Mouse (Mus musculus) lung, adult 2 months (tissue): ENCODE measurements around the gene Nudt8. TPM values are rescaled to one million over a fixed set of nuclear protein-coding genes. Genes with fewer than 3 reads are reported as not detected.
"Not testable (repeated sequence)": the region's sequence is repeated elsewhere in the genome, so short reads cannot be mapped to it uniquely, and the experiment has no call there.

ENCODE experiments used
- DNase-seq: peaks from one replicate; pipeline ENCODE4 v3.0.0; 2022
- H3K4me1 ChIP-seq: fragments of 200-500 bp; 2 replicates; pipeline ENCODE4 v1.6.1; 2011; ENCODE audit warnings: low read length; ENCODE audit not compliant: control insufficient read depth, insufficient read depth
- H3K4me3 ChIP-seq: fragments of 200-500 bp; replicated peaks from 2 replicates; pipeline ENCODE3; 2011; ENCODE audit warnings: low read depth, mild to moderate bottlenecking, control low read depth, low read length; ENCODE audit errors: extremely low read depth
- CTCF ChIP-seq: fragments of 200-500 bp; IDR thresholded peaks from 2 replicates; pipeline ENCODE4 v1.5.1; 2011; ENCODE audit warnings: mild to moderate bottlenecking, low read length, control low read depth; ENCODE audit not compliant: insufficient read depth
- POLR2A ChIP-seq: fragments of 200-500 bp; IDR thresholded peaks from 2 replicates; pipeline ENCODE4 v1.6.1; 2011; ENCODE audit warnings: low read depth, mild to moderate bottlenecking, control low read depth, low read length, borderline replicate concordance; ENCODE audit errors: extremely low read depth
- WGBS: fragments of 180-500 bp; shearing (Covaris S2); methylation state at CpG from one replicate; pipeline ENCODE4 v1.1.7; 2018; 5-methylcytosine and 5-hydroxymethylcytosine counted together
- polyA plus RNA-seq: library from polyadenylated mRNA; depleted of rRNA; stranded (reverse); fragments of >200 nt; gene quantifications from 2 replicates; pipeline ENCODE4 v1.2.3, GENCODE M21; 2012

Nudt8 gene
- polyA plus RNA-seq, 1 experiment = 13.3 TPM

DNA sequence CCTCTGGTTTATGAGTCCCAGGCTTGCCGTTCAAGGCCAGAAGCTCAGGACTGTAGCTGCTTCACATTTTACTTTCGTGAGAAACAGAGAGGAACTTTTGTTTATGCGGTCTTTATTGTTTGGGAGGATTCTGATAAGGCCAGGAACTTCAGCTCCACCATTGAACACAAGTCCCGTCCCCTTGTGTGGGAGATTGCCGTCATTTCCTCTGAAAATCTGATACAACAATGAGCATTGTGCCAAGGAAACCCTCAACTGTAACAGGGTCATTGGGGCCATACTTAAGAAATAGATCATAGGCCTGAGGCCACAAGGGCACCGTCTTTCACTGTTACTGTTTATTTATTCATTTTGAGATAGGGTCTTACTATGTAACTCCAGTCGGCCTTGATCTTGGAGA is 22.8 kb downstream of the Nudt8 start:
- DNase-seq = no peak
- TF ChIP-seq POLR2A (no peak), CTCF (no peak)
- 37% methylated on average over 7 of the region's 7 CpGs for WGBS

DNA sequence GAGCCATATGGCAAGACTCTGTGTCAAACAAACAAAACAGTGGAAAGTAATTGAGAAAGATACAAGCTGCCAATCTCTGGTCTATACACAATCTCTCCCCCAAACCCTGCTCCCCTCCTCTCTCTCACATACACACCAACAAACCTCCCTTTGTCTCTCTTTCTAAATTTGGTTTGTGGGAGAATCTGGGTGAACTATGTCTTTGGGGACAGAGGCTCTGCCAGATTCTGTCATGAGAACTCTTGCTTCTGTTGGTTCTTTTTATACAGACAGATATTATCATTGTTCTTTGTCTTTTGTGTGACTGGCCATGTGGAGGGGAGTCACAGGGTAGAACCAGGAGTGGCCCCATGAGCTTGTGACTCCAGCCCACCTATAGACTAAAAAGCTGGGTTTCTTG is 27.2 kb downstream of the Nudt8 start:
- TF ChIP-seq POLR2A = no peak
- no peak for TF ChIP-seq CTCF
- H3K4me1 ChIP-seq = no peaks in the 10 kb centered on the region
- H3K4me3 ChIP-seq = no peak overlapping the region
- DNase-seq = no peak

More for the DNA sequence above, 22.8 kb downstream of the Nudt8 start:
- H3K4me3 ChIP-seq = no peak overlapping the region
- no peaks in the 10 kb centered on the region for H3K4me1 ChIP-seq

DNA sequence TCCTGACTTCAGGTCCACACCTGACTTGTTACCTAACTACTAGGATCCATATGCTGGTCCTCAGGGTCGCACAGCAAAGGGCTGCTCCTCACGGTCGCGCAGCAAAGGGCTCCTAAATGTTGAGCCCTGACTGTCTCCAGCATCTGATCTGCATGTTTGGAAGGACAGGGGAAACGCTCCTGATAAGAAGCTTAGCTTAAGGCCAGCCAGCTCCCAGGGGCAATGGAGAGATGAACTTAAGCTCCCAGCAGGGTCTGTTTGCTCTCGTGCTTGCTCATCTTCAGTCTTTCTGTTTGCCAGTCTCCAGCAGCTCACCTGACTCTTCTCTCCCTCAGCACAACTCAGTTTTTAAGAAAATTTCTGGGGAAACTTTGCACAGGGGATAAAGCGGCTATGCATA is 32.3 kb downstream of the Nudt8 start:
- 60% methylated on average over 7 of the region's 7 CpGs for WGBS
- TF ChIP-seq POLR2A = no peak
- no peak for TF ChIP-seq CTCF
- no peak for DNase-seq
- Histone ChIP-seq H3K4me1 (peaks cover 6% of the 10 kb centered on the region; the same call in 1 of the 2 replicates), H3K4me3 (no peak overlapping the region)

DNA sequence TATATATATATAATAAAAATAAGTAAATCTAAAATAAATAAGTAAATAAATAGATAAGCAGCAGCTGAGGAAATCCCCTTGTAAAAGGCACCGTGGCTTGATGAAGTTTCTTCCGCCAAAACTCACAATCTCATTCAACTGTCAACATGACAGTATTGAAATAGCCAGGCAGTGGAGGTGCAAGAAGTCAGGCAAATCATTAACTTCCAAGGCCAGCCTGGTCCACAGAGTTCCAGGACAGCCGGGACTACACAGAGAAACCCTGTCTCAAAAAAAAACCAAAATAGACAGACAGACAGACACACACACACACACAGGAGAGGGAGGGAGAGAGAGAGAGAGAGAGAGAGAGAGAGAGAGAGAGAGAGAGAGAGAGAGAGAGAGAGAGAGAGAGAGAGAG is 32.9 kb downstream of the Nudt8 start:
- no peak for TF ChIP-seq POLR2A
- no peak for TF ChIP-seq CTCF
- 51% methylated on average over 3 of the region's 3 CpGs for WGBS
- Histone ChIP-seq H3K4me3 (no peak overlapping the region), H3K4me1 (peaks cover 8% of the 10 kb centered on the region; the same call in 1 of the 2 replicates)
- no peak for DNase-seq

DNA sequence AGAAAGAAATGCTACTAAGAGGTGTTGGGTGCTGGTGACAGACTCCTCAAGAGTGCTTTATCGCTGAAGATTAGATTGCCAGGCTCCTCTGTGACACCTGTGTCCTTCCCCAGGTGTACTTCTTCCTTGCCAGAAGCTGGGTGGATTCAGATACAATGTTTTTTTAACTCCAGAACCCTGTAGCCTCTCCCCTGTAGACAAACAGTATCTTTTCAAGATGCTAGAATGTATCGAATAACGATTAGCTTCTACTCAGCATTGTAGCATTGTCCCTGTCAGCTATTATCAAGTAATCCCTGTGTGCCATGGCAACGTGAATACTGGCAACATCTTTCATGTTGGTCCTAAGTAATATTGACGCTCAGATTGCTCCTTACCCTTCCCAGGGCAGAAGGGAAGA is 33.4 kb downstream of the Nudt8 start:
- Histone ChIP-seq H3K4me3 (no peak overlapping the region), H3K4me1 (peaks cover 9% of the 10 kb centered on the region; the same call in 1 of the 2 replicates)
- no peak for TF ChIP-seq CTCF
- WGBS = 41% methylated on average over 5 of the region's 5 CpGs
- no peak for DNase-seq

DNA sequence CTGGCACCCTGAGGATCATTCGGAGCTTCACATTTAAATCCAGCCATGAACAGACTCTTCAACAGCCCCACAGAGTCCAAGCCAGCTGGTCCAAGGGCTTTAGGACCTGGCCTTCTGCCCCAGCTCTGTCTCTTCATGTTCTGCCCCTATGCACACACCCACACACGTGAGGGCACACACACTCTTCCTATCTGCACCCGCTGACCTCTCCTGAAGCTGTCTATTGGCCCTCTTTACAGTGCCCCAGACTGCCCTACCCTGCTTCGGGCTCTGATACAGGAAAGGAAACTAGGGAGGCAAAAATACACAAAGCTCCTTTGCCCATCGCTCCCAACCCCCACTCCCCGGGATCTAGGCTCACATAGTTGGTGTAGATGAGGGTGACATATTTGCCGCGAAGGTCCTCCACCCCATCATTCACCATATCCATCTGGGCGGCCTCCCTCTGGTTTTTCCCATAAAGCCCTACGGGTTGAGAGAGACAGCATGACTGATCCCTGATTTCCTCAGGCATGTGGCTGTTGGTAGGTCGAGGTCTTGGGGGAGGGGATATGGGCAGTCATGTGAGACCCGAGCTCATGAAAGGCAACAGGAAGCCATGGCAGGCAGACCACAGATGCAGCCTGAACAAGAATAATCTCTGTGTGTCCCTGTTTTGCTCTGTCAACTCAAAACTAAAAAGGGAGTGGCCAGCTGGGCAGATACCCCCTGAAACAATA is 36.1 kb downstream of the Nudt8 start:
- no peak for DNase-seq
- H3K4me1 ChIP-seq = peaks cover 9% of the 10 kb centered on the region; the same call in 1 of the 2 replicates
- WGBS = 60% methylated on average over 12 of the region's 12 CpGs
- no peak overlapping the region for H3K4me3 ChIP-seq
- TF ChIP-seq POLR2A (no peak), CTCF (no peak)

DNA sequence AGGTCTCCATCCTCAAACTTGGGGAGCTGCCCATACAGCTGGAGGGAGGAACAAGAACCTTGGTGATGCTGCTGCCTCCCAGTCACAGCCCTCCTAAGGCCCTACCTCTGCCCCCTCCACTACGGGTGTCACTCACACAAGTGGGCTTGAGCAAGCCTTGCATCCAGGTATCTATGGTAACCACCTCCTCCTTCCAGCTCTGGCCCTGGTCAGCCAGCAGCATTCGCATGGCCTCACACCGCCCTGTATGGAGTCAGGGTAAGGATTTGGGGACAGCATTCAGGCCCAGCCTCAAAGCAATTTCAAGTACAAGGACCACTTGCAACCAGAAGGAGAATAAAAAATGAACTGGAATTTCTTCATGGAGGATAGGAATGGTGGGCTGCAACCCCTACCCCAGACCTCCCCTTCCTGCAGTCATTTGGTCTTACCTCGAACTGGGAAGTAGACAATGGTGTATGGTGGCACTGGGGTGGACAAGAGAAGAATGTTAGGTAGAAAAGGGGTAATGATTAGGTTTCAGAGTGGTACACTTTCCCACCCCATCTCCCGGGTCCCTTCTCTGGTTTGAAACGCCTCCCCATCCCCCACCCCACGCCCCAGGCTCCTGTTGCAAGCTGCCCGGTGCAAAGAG is 36.9 kb downstream of the Nudt8 start:
- not testable (repeated sequence) for H3K4me1 ChIP-seq, DNase-seq
- 28% methylated on average over 8 of the region's 8 CpGs for WGBS
- H3K4me3 ChIP-seq = peak overlapping the region; percentile 99

DNA sequence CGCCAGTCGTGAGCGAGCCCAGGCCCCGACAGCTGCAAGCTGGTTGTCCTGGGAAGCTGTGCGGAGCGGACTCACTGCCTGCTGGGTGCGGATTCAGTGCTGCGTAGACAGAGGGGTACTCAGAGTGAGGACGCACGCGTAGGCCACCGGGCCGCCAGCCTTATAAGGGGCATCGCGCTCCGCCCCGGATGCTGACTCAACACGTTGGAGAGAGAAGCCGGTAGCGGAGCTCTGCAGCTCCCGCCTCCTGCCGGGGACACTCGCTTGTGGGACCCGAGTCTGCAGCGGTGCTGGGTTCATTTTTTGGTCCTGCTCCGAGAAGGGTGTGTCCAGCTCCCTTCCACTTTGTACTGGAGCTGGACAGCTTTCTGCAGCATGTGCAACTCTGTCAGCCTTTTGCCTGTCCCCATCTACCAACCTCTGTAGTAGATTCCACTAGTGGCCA is 37.4 kb downstream of the Nudt8 start, which contains the start of gene Gstp1:
Gstp1 (minus strand) TSS at position 198 of the 445 bp plus-strand sequence.
- 1% methylated on average over 26 of the region's 26 CpGs for WGBS
- peak; percentile 98 for TF ChIP-seq POLR2A
- TF ChIP-seq CTCF = peak; percentile 18; the same call in 1 of the 2 replicates
- Histone ChIP-seq H3K4me1 (peaks cover 9% of the 10 kb centered on the region; the same call in 1 of the 2 replicates), H3K4me3 (peak within 1 kb of the TSS; percentile 99)
- DNase-seq = peak; percentile 87

DNA sequence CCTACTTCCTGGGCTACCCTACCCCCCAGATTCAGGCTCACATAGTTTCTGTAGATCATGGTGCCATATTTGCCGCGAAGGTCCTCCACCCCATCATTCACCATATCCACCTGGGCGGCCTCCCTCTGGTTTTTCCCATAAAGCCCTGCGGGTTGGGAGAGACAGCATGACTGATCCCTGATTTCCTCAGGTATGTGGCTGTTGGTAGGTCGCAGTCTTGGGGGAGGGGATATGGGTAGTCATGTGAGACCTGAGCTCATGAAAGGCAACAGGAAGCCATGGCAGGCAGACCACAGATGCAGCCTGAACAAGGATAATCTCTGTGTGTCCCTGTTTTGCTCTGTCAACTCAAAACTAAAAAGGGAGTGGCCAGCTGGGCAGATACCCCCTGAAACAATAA is 40.6 kb downstream of the Nudt8 start:
- WGBS = 85% methylated on average over 5 of the region's 5 CpGs
- not testable (repeated sequence) for DNase-seq, H3K4me3 ChIP-seq
- H3K4me1 ChIP-seq = peaks cover 14% of the 10 kb centered on the region

DNA sequence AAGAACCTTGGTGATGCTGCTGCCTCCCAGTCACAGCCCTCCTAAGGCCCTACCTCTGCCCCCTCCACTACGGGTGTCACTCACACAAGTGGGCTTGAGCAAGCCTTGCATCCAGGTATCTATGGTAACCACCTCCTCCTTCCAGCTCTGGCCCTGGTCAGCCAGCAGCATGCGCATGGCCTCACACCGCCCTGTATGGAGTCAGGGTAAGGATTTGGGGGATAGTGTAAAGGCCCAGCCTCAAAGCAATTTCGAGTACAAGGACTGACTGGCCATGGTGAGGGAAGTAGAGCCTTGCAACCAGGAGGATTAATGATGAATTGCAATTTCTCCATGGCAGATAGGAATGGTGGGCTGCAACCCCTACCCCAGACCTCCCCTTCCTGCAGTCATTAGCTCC is 41.1 kb downstream of the Nudt8 start:
- WGBS = 92% methylated on average over 4 of the region's 4 CpGs
- H3K4me1 ChIP-seq = peaks cover 16% of the 10 kb centered on the region
- DNase-seq, H3K4me3 ChIP-seq: not testable (repeated sequence)
